Mouse (Mus musculus) E14TG2a.4 (cell line): Measurements from ENCODE around the gene Thumpd3.

Experiments used
- CTCF ChIP-seq: conservative IDR thresholded peaks from 2 replicates; pipeline ENCODE4 v1.5.1; 2014; ENCODE audit warnings: low read length
- NANOG ChIP-seq: IDR thresholded peaks from 2 replicates; pipeline ENCODE4 v1.6.1; 2014; ENCODE audit warnings: borderline replicate concordance, low read length, mixed read lengths
- POU5F1 ChIP-seq: IDR thresholded peaks from 2 replicates; pipeline ENCODE4 v1.6.1; 2014; ENCODE audit warnings: low read length, borderline replicate concordance

GRCm38 (mm10) chr6:113006833-113007232 is 39.2 kb upstream of the Thumpd3 start:
- TF ChIP-seq CTCF: no peak
- no peak for TF ChIP-seq NANOG
- TF ChIP-seq POU5F1: no peak
